Mouse (Mus musculus): Measurements from ENCODE around the gene Gm9125. TPM values are rescaled to one million over a fixed set of nuclear protein-coding genes. Genes with fewer than 3 reads are reported as not detected.

The Gm9125 gene
- polyA plus RNA-seq (2014; fragmentation: Illumina TruSeq; extraction: RNeasy Lipid Tissue Mini Kit (QIAGEN cat#74804); ENCODE audit: low replicate concordance), result 0.78 TPM

GRCm38 (mm10) chr3:94054785-94055184 is at the start of gene Gm9125:
TSS of gene Gm9125 (minus strand) at chr3:94054885.

GRCm38 (mm10) chr3:94072544-94072943 is 17.9 kb upstream of the Gm9125 start, which contains the start of gene Gm10697:
TSS of gene Gm10697 (minus strand) at chr3:94072644.

Other genes starting within 250 kb of the Gm9125 start
- not detected for gene Tdpoz3, start 228.9 kb downstream of the Gm9125 start, polyA plus RNA-seq (2014; fragmentation: Illumina TruSeq; extraction: RNeasy Lipid Tissue Mini Kit (QIAGEN cat#74804); ENCODE audit: low replicate concordance)
- gene Gm9117, start 111.3 kb downstream of the Gm9125 start, polyA plus RNA-seq (2014; fragmentation: Illumina TruSeq; extraction: RNeasy Lipid Tissue Mini Kit (QIAGEN cat#74804); ENCODE audit: low replicate concordance), result not detected
- gene Tdpoz5, start 93.6 kb downstream of the Gm9125 start, polyA plus RNA-seq (2014; fragmentation: Illumina TruSeq; extraction: RNeasy Lipid Tissue Mini Kit (QIAGEN cat#74804); ENCODE audit: low replicate concordance), result not detected
- gene Gm10697, start 17.8 kb upstream of the Gm9125 start, polyA plus RNA-seq (2014; fragmentation: Illumina TruSeq; extraction: RNeasy Lipid Tissue Mini Kit (QIAGEN cat#74804); ENCODE audit: low replicate concordance), result not detected
- gene Gm10696, start 123.3 kb upstream of the Gm9125 start, polyA plus RNA-seq (2014; fragmentation: Illumina TruSeq; extraction: RNeasy Lipid Tissue Mini Kit (QIAGEN cat#74804); ENCODE audit: low replicate concordance), result not detected
- not detected for gene Gm5286, start 141.8 kb upstream of the Gm9125 start, polyA plus RNA-seq (2014; fragmentation: Illumina TruSeq; extraction: RNeasy Lipid Tissue Mini Kit (QIAGEN cat#74804); ENCODE audit: low replicate concordance)
- not detected for gene Gm4778, start 209.2 kb upstream of the Gm9125 start, polyA plus RNA-seq (2014; fragmentation: Illumina TruSeq; extraction: RNeasy Lipid Tissue Mini Kit (QIAGEN cat#74804); ENCODE audit: low replicate concordance)